Mouse (Mus musculus) kidney, adult 2 months (tissue): ENCODE results near the gene Ptprd. TPM values are rescaled to one million over a fixed set of nuclear protein-coding genes. Genes with fewer than 3 reads are reported as not detected.
A peak's percentile ranks its signal among the peaks of the same experiment; 100 is the strongest.

Experiments
- DNase-seq: peaks from one replicate; pipeline ENCODE4 v3.0.0; 2021
- H3K27ac ChIP-seq: fragments of 200-500 bp; 2 replicates; pipeline ENCODE4 v1.5.1; 2012; ENCODE audit warnings: low read depth, low read length, control low read depth, inconsistent platforms; ENCODE audit not compliant: insufficient read depth
- H3K27me3 ChIP-seq: fragments of 200-500 bp; replicated peaks from 2 replicates; pipeline ENCODE4 v1.6.1; 2012; ENCODE audit warnings: mild to moderate bottlenecking, moderate library complexity, low read length, inconsistent platforms; ENCODE audit not compliant: control insufficient read depth, insufficient read depth
- H3K36me3 ChIP-seq: fragments of 200-500 bp; 2 replicates; pipeline ENCODE4 v1.6.1; 2012; ENCODE audit warnings: mild to moderate bottlenecking, moderate library complexity, low read length, inconsistent platforms; ENCODE audit not compliant: control insufficient read depth, insufficient read depth
- H3K4me1 ChIP-seq: fragments of 200-500 bp; 2 replicates; pipeline ENCODE4 v1.6.1; 2011; ENCODE audit warnings: low read length; ENCODE audit not compliant: control insufficient read depth, insufficient read depth
- H3K4me3 ChIP-seq: fragments of 200-500 bp; 2 replicates; pipeline ENCODE4 v1.5.1; 2011; ENCODE audit warnings: mild to moderate bottlenecking, low read depth, low read length, control low read depth; ENCODE audit not compliant: insufficient read depth
- CTCF ChIP-seq: fragments of 200-500 bp; conservative IDR thresholded peaks from 2 replicates; pipeline ENCODE4 v1.5.1; 2011; ENCODE audit warnings: low read depth, mild to moderate bottlenecking, control low read depth, low read length, moderate library complexity, mixed read lengths; ENCODE audit not compliant: insufficient read depth, insufficient read length
- POLR2A ChIP-seq: fragments of 200-500 bp; IDR thresholded peaks from one replicate; pipeline ENCODE4 v1.6.1; 2011; ENCODE audit warnings: low read depth, low read length, control low read depth
- WGBS: fragments of 180-500 bp; shearing (Covaris S2); methylation state at CpG from one replicate; pipeline ENCODE4 v1.1.7; 2018; 5-methylcytosine and 5-hydroxymethylcytosine counted together
- polyA plus RNA-seq: library from polyadenylated mRNA; depleted of rRNA; stranded (reverse); fragments of >200 nt; gene quantifications from 2 replicates; pipeline ENCODE4 v1.2.3, GENCODE M21; 2012

Ptprd gene
- polyA plus RNA-seq, 1 experiment, result 30.0 TPM

GRCm38 (mm10) chr4:76260286-76260685 is 1951.5 kb downstream of the Ptprd start:
- no peak for DNase-seq
- WGBS, result 54% methylated on average over 3 of the region's 3 CpGs
- H3K27ac ChIP-seq, result no peak overlapping the region
- H3K4me1 ChIP-seq, result peaks cover 4% of the 10 kb centered on the region; the same call in 1 of the 2 replicates
- TF ChIP-seq POLR2A, result no peak
- no peak for TF ChIP-seq CTCF
- H3K36me3 ChIP-seq, result no peaks in the 10 kb centered on the region
- H3K27me3 ChIP-seq, result no peaks in the 10 kb centered on the region
- no peak overlapping the region for H3K4me3 ChIP-seq

DNA sequence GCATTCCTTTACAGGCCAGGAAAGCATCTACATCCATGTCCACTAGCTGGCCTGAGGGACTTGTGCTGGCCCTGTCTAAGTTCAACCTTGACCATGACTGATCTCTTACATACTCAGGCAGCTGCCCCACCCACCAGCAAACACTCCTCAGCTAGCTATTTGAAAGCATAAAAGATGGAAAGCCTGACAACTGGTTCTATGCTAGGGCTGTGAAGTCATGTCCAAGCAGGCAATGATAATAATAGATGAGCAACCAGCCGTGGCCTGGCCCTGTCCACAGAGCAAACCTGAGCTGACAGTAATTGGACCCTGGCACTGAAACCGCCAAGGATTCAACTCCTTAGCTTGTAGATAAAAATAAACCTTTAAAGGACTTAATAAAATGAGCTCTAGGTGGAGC is 1952.1 kb downstream of the Ptprd start:
- Histone ChIP-seq H3K27me3 (no peaks in the 10 kb centered on the region), H3K36me3 (no peaks in the 10 kb centered on the region), H3K27ac (no peak overlapping the region), H3K4me1 (peaks cover 4% of the 10 kb centered on the region; the same call in 1 of the 2 replicates), H3K4me3 (no peak overlapping the region)
- TF ChIP-seq POLR2A, result no peak
- 34% methylated on average over 2 of the region's 2 CpGs for WGBS
- peak; percentile 26 for DNase-seq

GRCm38 (mm10) chr4:76244371-76244770 is 1967.4 kb downstream of the Ptprd start:
- 88% methylated on average over 6 of the region's 6 CpGs for WGBS
- no peak for DNase-seq
- TF ChIP-seq CTCF, result no peak
- TF ChIP-seq POLR2A, result no peak
- Histone ChIP-seq H3K36me3 (no peaks in the 10 kb centered on the region), H3K4me1 (no peaks in the 10 kb centered on the region), H3K27me3 (no peaks in the 10 kb centered on the region), H3K27ac (no peak overlapping the region), H3K4me3 (no peak overlapping the region)

DNA sequence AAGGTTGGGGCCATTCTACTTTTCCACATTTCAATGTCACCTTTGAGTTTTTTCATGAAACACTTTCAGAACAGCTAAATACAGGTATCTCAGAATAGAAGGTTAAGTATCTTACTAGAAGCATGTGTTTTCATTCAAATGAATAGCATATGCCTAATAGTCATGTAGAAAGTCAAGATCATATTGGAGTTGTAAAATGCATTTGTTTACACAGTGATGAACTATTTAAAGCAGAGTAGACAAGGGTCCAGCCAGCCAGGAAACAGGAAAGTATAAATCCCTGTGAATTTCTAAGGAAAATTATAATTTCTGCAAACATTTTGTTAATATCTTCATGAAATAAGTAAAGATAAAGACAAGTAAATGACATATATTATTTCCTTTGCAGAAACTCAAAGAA is 1970.2 kb downstream of the Ptprd start:
- H3K4me1 ChIP-seq, result no peaks in the 10 kb centered on the region
- H3K4me3 ChIP-seq, result no peak overlapping the region
- H3K27ac ChIP-seq, result no peak overlapping the region
- H3K36me3 ChIP-seq, result no peaks in the 10 kb centered on the region
- no peaks in the 10 kb centered on the region for H3K27me3 ChIP-seq
- TF ChIP-seq CTCF, result no peak
- no peak for TF ChIP-seq POLR2A
- DNase-seq, result no peak

DNA sequence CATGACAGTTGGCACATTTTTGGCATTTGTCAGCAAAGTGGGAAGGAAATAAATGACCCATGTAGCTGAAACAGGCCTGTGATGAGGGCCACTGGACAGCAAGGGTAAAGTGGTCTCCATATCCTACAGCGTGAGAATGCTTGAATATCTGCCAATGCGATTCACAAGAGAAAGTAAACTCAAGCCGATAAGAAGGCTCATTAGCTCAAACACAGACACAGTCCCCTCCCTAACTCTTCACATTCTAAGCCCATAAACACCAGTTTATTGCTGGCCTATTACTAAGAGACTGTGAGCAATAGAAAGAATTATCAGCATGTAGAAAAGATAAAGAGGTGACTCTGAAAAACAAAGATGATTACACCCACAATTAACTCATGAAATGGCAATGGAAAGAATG is 1970.6 kb downstream of the Ptprd start:
- Histone ChIP-seq H3K4me3 (no peak overlapping the region), H3K27ac (no peak overlapping the region), H3K4me1 (no peaks in the 10 kb centered on the region), H3K36me3 (no peaks in the 10 kb centered on the region), H3K27me3 (no peaks in the 10 kb centered on the region)
- WGBS, result 39% methylated on average over 3 of the region's 3 CpGs
- TF ChIP-seq CTCF (no peak), POLR2A (no peak)
- DNase-seq, result no peak

GRCm38 (mm10) chr4:76239063-76239462 is 1972.7 kb downstream of the Ptprd start:
- no peak overlapping the region for H3K27ac ChIP-seq
- TF ChIP-seq POLR2A (no peak), CTCF (no peak)
- no peak overlapping the region for H3K4me3 ChIP-seq
- H3K27me3 ChIP-seq, result no peaks in the 10 kb centered on the region
- no peak for DNase-seq
- no peaks in the 10 kb centered on the region for H3K4me1 ChIP-seq
- 77% methylated on average over 5 of the region's 5 CpGs for WGBS
- no peaks in the 10 kb centered on the region for H3K36me3 ChIP-seq

GRCm38 (mm10) chr4:76238577-76238976 is 1973.2 kb downstream of the Ptprd start:
- Histone ChIP-seq H3K27me3 (no peaks in the 10 kb centered on the region), H3K4me3 (no peak overlapping the region), H3K36me3 (no peaks in the 10 kb centered on the region), H3K27ac (no peak overlapping the region), H3K4me1 (no peaks in the 10 kb centered on the region)
- no peak for DNase-seq
- WGBS, result 84% methylated on average over 5 of the region's 5 CpGs
- TF ChIP-seq CTCF, result no peak
- TF ChIP-seq POLR2A, result no peak

DNA sequence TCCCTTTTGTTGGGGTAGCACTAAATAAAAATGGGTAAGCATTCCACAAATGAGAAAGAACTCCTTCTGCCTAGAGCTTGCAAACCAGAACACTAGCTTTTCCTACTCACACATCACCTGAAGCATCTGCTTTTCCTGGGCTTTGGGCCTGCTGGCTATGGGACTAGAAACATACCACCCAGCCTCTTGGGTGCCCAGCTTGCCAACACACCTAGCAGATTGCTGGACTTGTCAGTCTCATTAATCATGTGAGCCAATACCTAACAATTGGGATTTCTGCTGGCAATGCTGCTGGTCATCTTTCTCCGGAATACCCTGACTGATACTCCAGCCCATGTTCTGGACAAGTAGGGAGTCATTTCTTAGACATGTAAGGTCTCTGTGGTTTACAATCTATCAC is 1973.9 kb downstream of the Ptprd start:
- WGBS, result 95% methylated on average over 1 of the region's 1 CpGs
- H3K27me3 ChIP-seq, result no peaks in the 10 kb centered on the region
- no peak for DNase-seq
- TF ChIP-seq CTCF (no peak), POLR2A (no peak)
- H3K27ac ChIP-seq, result no peak overlapping the region
- H3K36me3 ChIP-seq, result no peaks in the 10 kb centered on the region
- H3K4me1 ChIP-seq, result no peaks in the 10 kb centered on the region
- H3K4me3 ChIP-seq, result no peak overlapping the region
